Mouse (Mus musculus): ENCODE measurements around the gene Tbce.
A peak's percentile ranks its signal among the peaks of the same experiment; 100 is the strongest.

DNA sequence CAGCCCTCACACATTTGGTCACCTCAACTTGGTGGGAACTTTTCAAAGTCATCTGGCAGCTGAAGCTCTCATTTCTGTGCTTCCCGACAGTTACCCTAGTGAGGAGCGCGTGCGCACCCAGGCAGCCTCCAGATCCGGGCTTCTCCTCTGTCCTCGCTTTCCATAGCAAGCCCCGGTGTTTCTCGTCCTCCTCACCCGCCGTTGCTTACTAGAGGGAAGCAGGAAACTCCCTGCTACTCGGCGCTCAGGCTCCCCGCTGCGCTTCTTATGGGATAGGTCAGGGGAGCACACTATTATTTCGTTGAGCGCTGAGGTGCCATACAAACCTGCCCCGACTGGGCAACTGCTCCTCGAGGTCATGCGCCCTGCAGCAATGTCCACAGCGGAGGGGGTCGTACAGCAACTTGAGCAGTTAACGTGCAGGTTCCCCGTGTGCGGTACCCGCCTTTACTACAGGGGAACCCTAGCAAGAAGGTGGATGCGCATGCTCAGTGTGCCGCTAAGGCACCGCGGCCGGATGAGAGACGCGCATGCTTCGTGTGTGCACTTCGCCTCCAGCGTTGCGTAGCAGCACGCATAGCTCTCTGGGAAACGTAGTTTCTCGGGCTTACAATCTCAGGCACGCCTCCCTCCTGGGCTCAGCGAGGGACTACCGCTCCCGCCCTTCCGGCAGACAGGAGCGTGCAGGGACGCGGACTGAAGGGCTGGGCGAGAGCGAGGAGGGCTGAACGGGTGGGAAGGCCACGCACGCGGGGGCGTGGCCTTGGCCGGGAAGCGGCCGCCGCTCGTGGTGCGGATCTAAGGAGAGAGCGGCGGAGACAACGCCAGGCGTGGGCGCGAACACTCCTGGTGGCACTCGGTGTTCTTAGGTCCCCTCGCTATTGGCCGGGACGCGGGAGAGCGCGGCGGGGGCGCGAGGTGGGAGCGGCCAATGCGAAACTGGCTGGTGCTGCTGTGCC lies 85.3 kb downstream of the Tbce start, which contains the start of gene B3galnt2:
- peak; percentile 17; the same call in 1 of the 2 replicates for TF ChIP-seq CTCF (IDR thresholded peaks at IDR 0.05; ENCODE audit: control insufficient read depth, insufficient read depth, insufficient replicate concordance, low read depth, low read length)
- TF ChIP-seq POLR2A (IDR thresholded peaks at IDR 0.05; ENCODE audit: control insufficient read depth, low read depth, low read length): peak; percentile 95

Measured in testis, adult 2 months (tissue).